Mouse (Mus musculus): Measurements from ENCODE around the gene Gm20388.

DNA sequence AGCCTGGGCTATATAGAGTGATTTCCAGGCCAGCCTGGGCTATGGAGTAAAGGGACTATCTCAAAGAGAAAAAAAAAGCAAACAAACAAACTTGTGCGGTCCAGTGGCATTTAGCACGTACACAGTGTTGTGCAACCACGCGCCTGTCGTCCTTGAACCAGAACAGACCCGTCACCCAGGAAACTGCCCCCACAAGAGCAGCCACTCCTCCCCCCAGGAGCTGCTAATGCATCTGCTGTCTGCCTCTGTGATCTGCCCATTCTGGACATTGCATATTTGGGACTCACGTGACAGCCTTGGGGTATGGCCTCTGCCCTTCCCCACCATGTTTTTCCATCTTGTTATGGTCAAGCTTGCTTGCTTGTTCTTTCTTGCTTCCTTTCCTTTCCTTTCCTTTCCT, 618.6 kb downstream of the Gm20388 start:
- TF ChIP-seq CTCF (IDR thresholded peaks at IDR 0.05; ENCODE audit: low read depth, low read length), result no peak
- TF ChIP-seq POLR2A (IDR thresholded peaks at IDR 0.05; ENCODE audit: insufficient read depth, low read length), result no peak

Measured in ES-Bruce4 (cell line).